Mouse (Mus musculus): ENCODE results near the gene Bace1. TPM values are rescaled to one million over a fixed set of nuclear protein-coding genes. Genes with fewer than 3 reads are reported as not detected.
"Not testable (repeated sequence)": the region's sequence is repeated elsewhere in the genome, so short reads cannot be mapped to it uniquely, and the experiment has no call there.

Gene Bace1
- polyA plus RNA-seq, 1 experiment from 2014 or later, result 31.1 TPM

GRCm38 (mm10) chr9:45840331-45840730, 2.0 kb downstream of the Bace1 start:
- WGBS, result 71% methylated on average over 5 of the region's 5 CpGs
- no peaks in the 10 kb centered on the region for H3K27me3 ChIP-seq (ENCODE audit: control insufficient read depth, insufficient read depth, low read length)
- H3K9ac ChIP-seq (ENCODE audit: low read depth, low read length), result no peak overlapping the region
- no peaks in the 10 kb centered on the region for H3K9me3 ChIP-seq (ENCODE audit: control insufficient read depth, low read length)
- DNase-seq (ENCODE audit: low spot score) (no peak), ATAC-seq (ENCODE audit: low FRiP score) (no peak)
- no peak overlapping the region for H3K4me2 ChIP-seq (replicated peaks; ENCODE audit: low read depth, low read length)
- H3K4me1 ChIP-seq (replicated peaks; ENCODE audit: control insufficient read depth, insufficient read depth, low read length), result peaks cover 3% of the 10 kb centered on the region; the same call in 1 of the 2 replicates
- no peak overlapping the region for H3K4me3 ChIP-seq (ENCODE audit: low read depth, low read length)
- no peak overlapping the region for H3K27ac ChIP-seq (ENCODE audit: low read depth, low read length)
- no peaks in the 10 kb centered on the region for H3K36me3 ChIP-seq (ENCODE audit: control insufficient read depth, insufficient read depth, low read length)

DNA sequence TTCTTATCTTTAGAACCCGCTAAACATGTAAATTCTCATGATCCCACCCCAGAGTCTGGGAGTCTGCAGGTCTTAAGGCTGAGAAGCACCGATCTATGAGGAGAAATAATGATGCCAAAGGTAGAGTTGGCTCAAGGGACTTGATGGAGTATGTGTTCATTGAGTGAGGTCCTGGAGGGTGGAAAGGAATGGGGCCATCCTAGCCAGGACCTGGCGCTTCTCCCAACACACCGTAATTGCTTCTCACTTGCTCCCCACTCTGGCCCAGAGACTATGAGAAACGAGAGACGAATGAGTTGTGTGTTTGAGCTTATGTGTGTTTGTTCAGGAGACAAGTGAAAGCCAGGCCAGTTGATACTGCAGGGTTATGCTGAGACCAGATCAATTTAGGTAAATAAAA, 3.1 kb downstream of the Bace1 start:
- DNase-seq (ENCODE audit: low spot score), result no peak
- Histone ChIP-seq H3K4me3 (ENCODE audit: low read depth, low read length) (no peak overlapping the region), H3K4me2 (replicated peaks; ENCODE audit: low read depth, low read length) (no peak overlapping the region), H3K36me3 (ENCODE audit: control insufficient read depth, insufficient read depth, low read length) (no peaks in the 10 kb centered on the region), H3K9me3 (ENCODE audit: control insufficient read depth, low read length) (no peaks in the 10 kb centered on the region), H3K4me1 (replicated peaks; ENCODE audit: control insufficient read depth, insufficient read depth, low read length) (peaks cover 3% of the 10 kb centered on the region; the same call in 1 of the 2 replicates), H3K9ac (ENCODE audit: low read depth, low read length) (no peak overlapping the region), H3K27me3 (ENCODE audit: control insufficient read depth, insufficient read depth, low read length) (no peaks in the 10 kb centered on the region), H3K27ac (ENCODE audit: low read depth, low read length) (no peak overlapping the region)
- ATAC-seq (ENCODE audit: low FRiP score), result no peak
- 85% methylated on average over 6 of the region's 6 CpGs for WGBS

- DNase-seq (ENCODE audit: low spot score) (no peak), ATAC-seq (ENCODE audit: low FRiP score) (no peak)
- no peaks in the 10 kb centered on the region for H3K27me3 ChIP-seq (ENCODE audit: control insufficient read depth, insufficient read depth, low read length)
- 92% methylated on average over 5 of the region's 5 CpGs for WGBS
- no peaks in the 10 kb centered on the region for H3K9me3 ChIP-seq (ENCODE audit: control insufficient read depth, low read length)
- H3K4me2 ChIP-seq (replicated peaks; ENCODE audit: low read depth, low read length), result no peak overlapping the region
- no peak overlapping the region for H3K9ac ChIP-seq (ENCODE audit: low read depth, low read length)
- no peak overlapping the region for H3K4me3 ChIP-seq (ENCODE audit: low read depth, low read length)
- peaks cover 3% of the 10 kb centered on the region; the same call in 1 of the 2 replicates for H3K4me1 ChIP-seq (replicated peaks; ENCODE audit: control insufficient read depth, insufficient read depth, low read length)
- H3K36me3 ChIP-seq (ENCODE audit: control insufficient read depth, insufficient read depth, low read length), result no peaks in the 10 kb centered on the region
- no peak overlapping the region for H3K27ac ChIP-seq (ENCODE audit: low read depth, low read length)
Observed at GRCm38 (mm10) chr9:45843007-45843406, 4.6 kb downstream of the Bace1 start.

- H3K9me3 ChIP-seq (ENCODE audit: control insufficient read depth, low read length), result no peaks in the 10 kb centered on the region
- H3K36me3 ChIP-seq (ENCODE audit: control insufficient read depth, insufficient read depth, low read length), result no peaks in the 10 kb centered on the region
- H3K4me3 ChIP-seq (ENCODE audit: low read depth, low read length), result no peak overlapping the region
- H3K4me1 ChIP-seq (replicated peaks; ENCODE audit: control insufficient read depth, insufficient read depth, low read length), result peaks cover 3% of the 10 kb centered on the region; the same call in 1 of the 2 replicates
- WGBS, result 94% methylated on average over 1 of the region's 1 CpGs
- no peak for DNase-seq (ENCODE audit: low spot score)
- no peak overlapping the region for H3K27ac ChIP-seq (ENCODE audit: low read depth, low read length)
- no peak overlapping the region for H3K9ac ChIP-seq (ENCODE audit: low read depth, low read length)
- ATAC-seq (ENCODE audit: low FRiP score), result no peak
- no peak overlapping the region for H3K4me2 ChIP-seq (replicated peaks; ENCODE audit: low read depth, low read length)
- H3K27me3 ChIP-seq (ENCODE audit: control insufficient read depth, insufficient read depth, low read length), result no peaks in the 10 kb centered on the region
Observed at GRCm38 (mm10) chr9:45843780-45844179, 5.4 kb downstream of the Bace1 start.

DNA sequence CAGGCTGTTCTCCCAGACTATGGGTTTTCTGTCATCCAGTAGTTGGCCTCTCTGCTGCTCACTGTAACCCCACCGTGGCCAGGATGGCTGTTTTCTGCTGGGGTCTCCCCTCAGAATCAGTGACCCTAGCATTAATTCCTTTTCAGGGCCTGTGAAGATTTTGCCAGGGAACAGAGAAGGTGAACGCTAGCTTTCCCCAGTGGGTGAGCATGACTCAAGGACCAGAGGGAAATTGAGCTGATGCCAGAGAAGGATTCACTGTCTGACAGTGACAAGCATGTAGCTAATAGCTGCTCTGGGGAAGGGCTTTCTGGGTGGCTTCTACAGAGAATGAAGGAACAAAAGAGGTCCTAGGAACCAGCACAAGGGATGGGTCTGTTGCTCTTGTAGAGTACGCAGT, 7.2 kb downstream of the Bace1 start:
- no peak for ATAC-seq (ENCODE audit: low FRiP score)

GRCm38 (mm10) chr9:45846176-45846575, 7.8 kb downstream of the Bace1 start:
- WGBS, result 79% methylated on average over 2 of the region's 2 CpGs
- not testable (repeated sequence) for H3K27ac ChIP-seq (ENCODE audit: low read depth, low read length); H3K9ac ChIP-seq (ENCODE audit: low read depth, low read length); H3K4me1 ChIP-seq (replicated peaks; ENCODE audit: control insufficient read depth, insufficient read depth, low read length); H3K36me3 ChIP-seq (ENCODE audit: control insufficient read depth, insufficient read depth, low read length); ATAC-seq (ENCODE audit: low FRiP score); DNase-seq (ENCODE audit: low spot score); H3K4me3 ChIP-seq (ENCODE audit: low read depth, low read length); H3K27me3 ChIP-seq (ENCODE audit: control insufficient read depth, insufficient read depth, low read length); H3K9me3 ChIP-seq (ENCODE audit: control insufficient read depth, low read length); H3K4me2 ChIP-seq (replicated peaks; ENCODE audit: low read depth, low read length)

More for the DNA sequence above, 7.2 kb downstream of the Bace1 start:
- no peak overlapping the region for H3K27ac ChIP-seq (ENCODE audit: low read depth, low read length)
- no peak overlapping the region for H3K9ac ChIP-seq (ENCODE audit: low read depth, low read length)
- DNase-seq (ENCODE audit: low spot score), result no peak
- H3K4me1 ChIP-seq (replicated peaks; ENCODE audit: control insufficient read depth, insufficient read depth, low read length), result 0 out of 2 replicates have a peak, but pooled peaks cover 3% of the 10 kb centered on the region
- H3K36me3 ChIP-seq (ENCODE audit: control insufficient read depth, insufficient read depth, low read length), result no peaks in the 10 kb centered on the region
- WGBS, result 78% methylated on average over 3 of the region's 3 CpGs
- no peaks in the 10 kb centered on the region for H3K9me3 ChIP-seq (ENCODE audit: control insufficient read depth, low read length)
- no peak overlapping the region for H3K4me2 ChIP-seq (replicated peaks; ENCODE audit: low read depth, low read length)
- no peaks in the 10 kb centered on the region for H3K27me3 ChIP-seq (ENCODE audit: control insufficient read depth, insufficient read depth, low read length)
- H3K4me3 ChIP-seq (ENCODE audit: low read depth, low read length), result no peak overlapping the region

- H3K9ac ChIP-seq (ENCODE audit: low read depth, low read length), result no peak overlapping the region
- WGBS, result 90% methylated on average over 5 of the region's 5 CpGs
- no peak overlapping the region for H3K4me3 ChIP-seq (ENCODE audit: low read depth, low read length)
- H3K27ac ChIP-seq (ENCODE audit: low read depth, low read length), result no peak overlapping the region
- no peak overlapping the region for H3K4me2 ChIP-seq (replicated peaks; ENCODE audit: low read depth, low read length)
- no peak for ATAC-seq (ENCODE audit: low FRiP score)
- H3K9me3 ChIP-seq (ENCODE audit: control insufficient read depth, low read length), result no peaks in the 10 kb centered on the region
- H3K27me3 ChIP-seq (ENCODE audit: control insufficient read depth, insufficient read depth, low read length), result no peaks in the 10 kb centered on the region
- no peaks in the 10 kb centered on the region for H3K4me1 ChIP-seq (replicated peaks; ENCODE audit: control insufficient read depth, insufficient read depth, low read length)
- no peak for DNase-seq (ENCODE audit: low spot score)
- no peaks in the 10 kb centered on the region for H3K36me3 ChIP-seq (ENCODE audit: control insufficient read depth, insufficient read depth, low read length)
Observed at GRCm38 (mm10) chr9:45846891-45847460, 8.6 kb downstream of the Bace1 start.

GRCm38 (mm10) chr9:45849528-45850408, 11.4 kb downstream of the Bace1 start:
- whole genome bisulfite sequencing, result 76% methylated on average over 9 of the region's 9 CpGs
- DNase-seq (ENCODE audit: low spot score) (no peak), ATAC-seq (ENCODE audit: low FRiP score) (no peak)
- Histone ChIP-seq H3K9ac (ENCODE audit: low read depth, low read length) (no peak overlapping the region), H3K36me3 (ENCODE audit: control insufficient read depth, insufficient read depth, low read length) (no peaks in the 10 kb centered on the region), H3K9me3 (ENCODE audit: control insufficient read depth, low read length) (no peaks in the 10 kb centered on the region), H3K4me2 (replicated peaks; ENCODE audit: low read depth, low read length) (no peak overlapping the region), H3K27me3 (ENCODE audit: control insufficient read depth, insufficient read depth, low read length) (no peaks in the 10 kb centered on the region), H3K4me3 (ENCODE audit: low read depth, low read length) (no peak overlapping the region), H3K27ac (ENCODE audit: low read depth, low read length) (no peak overlapping the region), H3K4me1 (replicated peaks; ENCODE audit: control insufficient read depth, insufficient read depth, low read length) (no peaks in the 10 kb centered on the region)

Data from hindbrain, embryonic 11.5 days (tissue).